Mouse (Mus musculus): ENCODE data around the gene Mmd.

GRCm38 (mm10) chr11:90283159-90283558 is 33.9 kb downstream of the Mmd start:
- TF ChIP-seq CTCF (IDR thresholded peaks at IDR 0.05; ENCODE audit: low read depth, low read length) (no peak), GATA1 (IDR thresholded peaks at IDR 0.05; ENCODE audit: borderline replicate concordance, low read length) (no peak)

Data from G1E (cell line).